Mouse (Mus musculus): ENCODE data around the gene Hipk1. TPM values are rescaled to one million over a fixed set of nuclear protein-coding genes. Genes with fewer than 3 reads are reported as not detected.

Hipk1 gene
- total and polyA plus RNA-seq, 2 experiments, result 29.2 to 35.2 TPM

GRCm38 (mm10) chr3:103727813-103728326, 63.5 kb downstream of the Hipk1 start:
- no peak overlapping the region for H3K27ac ChIP-seq (replicated peaks; ENCODE audit: insufficient read depth, low read depth, low read length)
- no peaks in the 10 kb centered on the region for H3K79me2 ChIP-seq (ENCODE audit: control insufficient read depth, insufficient read depth, low read length)
- no peak for DNase-seq (ENCODE audit: extremely low read depth, low read depth, low spot score)
- 56% methylated on average over 2 of the region's 2 CpGs for WGBS
- no peaks in the 10 kb centered on the region for H3K4me1 ChIP-seq (ENCODE audit: control insufficient read depth, insufficient read depth, low read length)
- H3K36me3 ChIP-seq (ENCODE audit: control insufficient read depth, insufficient read depth, low read length), result no peaks in the 10 kb centered on the region
- TF ChIP-seq POLR2A (IDR thresholded peaks at IDR 0.05; ENCODE audit: extremely low read depth, insufficient read depth, low read length), result no peak
- no peak for TF ChIP-seq CTCF (IDR thresholded peaks at IDR 0.05; ENCODE audit: low read depth, low read length)
- H3K27me3 ChIP-seq (ENCODE audit: control insufficient read depth, insufficient read depth, low read length), result no peaks in the 10 kb centered on the region
- H3K4me3 ChIP-seq (ENCODE audit: insufficient read depth, low read depth, low read length), result no peak overlapping the region
- no peak overlapping the region for H3K9ac ChIP-seq (ENCODE audit: low read depth, low read length)

GRCm38 (mm10) chr3:103726642-103727041, 64.7 kb downstream of the Hipk1 start:
- no peaks in the 10 kb centered on the region for H3K79me2 ChIP-seq (ENCODE audit: control insufficient read depth, insufficient read depth, low read length)
- no peak for DNase-seq (ENCODE audit: extremely low read depth, low read depth, low spot score)
- H3K9ac ChIP-seq (ENCODE audit: low read depth, low read length), result no peak overlapping the region
- no peak for TF ChIP-seq CTCF (IDR thresholded peaks at IDR 0.05; ENCODE audit: low read depth, low read length)
- no peak for TF ChIP-seq POLR2A (IDR thresholded peaks at IDR 0.05; ENCODE audit: extremely low read depth, insufficient read depth, low read length)
- H3K4me1 ChIP-seq (ENCODE audit: control insufficient read depth, insufficient read depth, low read length), result no peaks in the 10 kb centered on the region
- H3K4me3 ChIP-seq (ENCODE audit: insufficient read depth, low read depth, low read length), result no peak overlapping the region
- no peaks in the 10 kb centered on the region for H3K27me3 ChIP-seq (ENCODE audit: control insufficient read depth, insufficient read depth, low read length)
- 78% methylated on average over 3 of the region's 3 CpGs for whole genome bisulfite sequencing
- H3K36me3 ChIP-seq (ENCODE audit: control insufficient read depth, insufficient read depth, low read length), result no peaks in the 10 kb centered on the region
- no peak overlapping the region for H3K27ac ChIP-seq (replicated peaks; ENCODE audit: insufficient read depth, low read depth, low read length)

GRCm38 (mm10) chr3:103724137-103724536, 67.2 kb downstream of the Hipk1 start:
- Histone ChIP-seq H3K4me1 (ENCODE audit: control insufficient read depth, insufficient read depth, low read length) (no peaks in the 10 kb centered on the region), H3K27ac (replicated peaks; ENCODE audit: insufficient read depth, low read depth, low read length) (no peak overlapping the region), H3K4me3 (ENCODE audit: insufficient read depth, low read depth, low read length) (no peak overlapping the region), H3K79me2 (ENCODE audit: control insufficient read depth, insufficient read depth, low read length) (no peaks in the 10 kb centered on the region), H3K27me3 (ENCODE audit: control insufficient read depth, insufficient read depth, low read length) (no peaks in the 10 kb centered on the region), H3K9ac (ENCODE audit: low read depth, low read length) (no peak overlapping the region), H3K36me3 (ENCODE audit: control insufficient read depth, insufficient read depth, low read length) (no peaks in the 10 kb centered on the region)
- TF ChIP-seq POLR2A (IDR thresholded peaks at IDR 0.05; ENCODE audit: extremely low read depth, insufficient read depth, low read length) (no peak), CTCF (IDR thresholded peaks at IDR 0.05; ENCODE audit: low read depth, low read length) (0 out of 2 replicates have a peak, but pooled peaks have one; percentile 5)
- 49% methylated on average over 3 of the region's 3 CpGs for WGBS
- DNase-seq (ENCODE audit: extremely low read depth, low read depth, low spot score), result no peak

DNA sequence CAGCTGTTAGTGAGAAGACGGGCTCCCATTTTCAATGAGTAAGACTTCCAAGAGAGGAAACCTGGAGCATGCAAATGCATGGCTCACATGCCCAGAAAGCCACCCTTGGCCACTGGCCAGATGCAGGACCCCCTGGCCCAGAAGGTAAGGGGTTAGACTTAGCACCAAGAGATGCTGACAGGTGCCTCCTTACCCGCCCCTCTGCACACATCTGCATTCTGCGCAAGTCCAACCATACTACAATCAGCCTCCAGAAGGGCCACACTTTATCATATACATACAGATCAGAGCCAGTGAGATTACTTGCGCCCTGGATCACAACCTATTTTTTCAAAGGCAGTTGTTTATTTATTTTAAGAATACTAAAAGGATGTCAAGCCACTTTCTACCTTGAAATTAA, 72.6 kb downstream of the Hipk1 start:
- no peak for DNase-seq (ENCODE audit: extremely low read depth, low read depth, low spot score)
- Histone ChIP-seq H3K9ac (ENCODE audit: low read depth, low read length) (no peak overlapping the region), H3K27ac (replicated peaks; ENCODE audit: insufficient read depth, low read depth, low read length) (no peak overlapping the region), H3K36me3 (ENCODE audit: control insufficient read depth, insufficient read depth, low read length) (no peaks in the 10 kb centered on the region), H3K79me2 (ENCODE audit: control insufficient read depth, insufficient read depth, low read length) (no peaks in the 10 kb centered on the region), H3K4me3 (ENCODE audit: insufficient read depth, low read depth, low read length) (no peak overlapping the region), H3K27me3 (ENCODE audit: control insufficient read depth, insufficient read depth, low read length) (no peaks in the 10 kb centered on the region), H3K4me1 (ENCODE audit: control insufficient read depth, insufficient read depth, low read length) (no peaks in the 10 kb centered on the region)
- TF ChIP-seq POLR2A (IDR thresholded peaks at IDR 0.05; ENCODE audit: extremely low read depth, insufficient read depth, low read length) (no peak), CTCF (IDR thresholded peaks at IDR 0.05; ENCODE audit: low read depth, low read length) (no peak)
- WGBS, result 93% methylated on average over 4 of the region's 4 CpGs

GRCm38 (mm10) chr3:103716774-103717760, 74.3 kb downstream of the Hipk1 start:
- no peak overlapping the region for H3K27ac ChIP-seq (replicated peaks; ENCODE audit: insufficient read depth, low read depth, low read length)
- WGBS, result 66% methylated on average over 15 of the region's 15 CpGs
- no peak overlapping the region for H3K4me3 ChIP-seq (ENCODE audit: insufficient read depth, low read depth, low read length)

More at GRCm38 (mm10) chr3:103716774-103717760, 74.3 kb downstream of the Hipk1 start:
- Histone ChIP-seq H3K79me2 (ENCODE audit: control insufficient read depth, insufficient read depth, low read length) (no peaks in the 10 kb centered on the region), H3K9ac (ENCODE audit: low read depth, low read length) (no peak overlapping the region), H3K36me3 (ENCODE audit: control insufficient read depth, insufficient read depth, low read length) (no peaks in the 10 kb centered on the region), H3K4me1 (ENCODE audit: control insufficient read depth, insufficient read depth, low read length) (no peaks in the 10 kb centered on the region), H3K27me3 (ENCODE audit: control insufficient read depth, insufficient read depth, low read length) (no peaks in the 10 kb centered on the region)
- no peak for TF ChIP-seq CTCF (IDR thresholded peaks at IDR 0.05; ENCODE audit: low read depth, low read length)
- no peak for TF ChIP-seq POLR2A (IDR thresholded peaks at IDR 0.05; ENCODE audit: extremely low read depth, insufficient read depth, low read length)
- DNase-seq (ENCODE audit: extremely low read depth, low read depth, low spot score), result no peak

Data from liver, adult 2 months (tissue).